Comparison of ENCODE assay signal across 8 mouse cellular contexts in genomic region chr8:45410146-45410880, GRCm38 (mm10). TPM values are rescaled to one million over a fixed set of nuclear protein-coding genes. Genes with fewer than 3 reads are reported as not detected.
DNase-seq lines count a peak whose midpoint lies in the region; ATAC-seq and TF ChIP-seq lines count a peak whose summit lies in the region.

No protein-coding gene starts in this region.

- H3K27ac ChIP-seq in heart, embryonic 15.5 days = peak overlapping the region; percentile 80
- no peak overlapping the region for H3K27ac ChIP-seq in liver, embryonic 14.5 days
- no peak overlapping the region for H3K27ac ChIP-seq in neural tube, embryonic 11.5 days (ENCODE audit: low read depth, low read length)
- peak overlapping the region; percentile 88 for H3K27ac ChIP-seq in stomach, embryonic 16.5 days (ENCODE audit: low read length)

- H3K27me3 ChIP-seq in heart, embryonic 15.5 days = no peaks in the 10 kb centered on the region
- no peaks in the 10 kb centered on the region for H3K27me3 ChIP-seq in liver, embryonic 14.5 days (ENCODE audit: control insufficient read depth, insufficient read depth, low read length)
- no peaks in the 10 kb centered on the region for H3K27me3 ChIP-seq in neural tube, embryonic 11.5 days (ENCODE audit: control insufficient read depth, insufficient read depth, low read length)
- H3K27me3 ChIP-seq in stomach, embryonic 16.5 days (ENCODE audit: control insufficient read depth, insufficient read depth, low read length) = no peaks in the 10 kb centered on the region

- WGBS in heart, embryonic 15.5 days = 9% methylated on average over 18 of the region's 18 CpGs
- 5% methylated on average over 18 of the region's 18 CpGs for WGBS in liver, embryonic 14.5 days (ENCODE audit: insufficient replicate concordance)
- 15% methylated on average over 18 of the region's 18 CpGs for WGBS in neural tube, embryonic 11.5 days
- WGBS in stomach, embryonic 16.5 days = 7% methylated on average over 18 of the region's 18 CpGs

- peak; percentile 94 for ATAC-seq in heart, embryonic 15.5 days (replicated peaks; ENCODE audit: insufficient number of reproducible peaks, insufficient read depth, low FRiP score, low read depth)
- ATAC-seq in liver, embryonic 14.5 days (ENCODE audit: insufficient read depth) = 0 out of 2 replicates have a peak, but pooled peaks have one; percentile 37
- ATAC-seq in neural tube, embryonic 11.5 days (ENCODE audit: insufficient read depth, low FRiP score, low TSS enrichment) = peak; percentile 84
- peak; percentile 94 for ATAC-seq in stomach, embryonic 16.5 days (ENCODE audit: insufficient read depth, low FRiP score)

- no peaks in the 10 kb centered on the region for H3K9me3 ChIP-seq in heart, embryonic 15.5 days (replicated peaks)
- H3K9me3 ChIP-seq in liver, embryonic 14.5 days (ENCODE audit: control insufficient read depth, low read length) = no peaks in the 10 kb centered on the region
- no peaks in the 10 kb centered on the region for H3K9me3 ChIP-seq in neural tube, embryonic 11.5 days (ENCODE audit: control insufficient read depth, low read length)
- no peaks in the 10 kb centered on the region for H3K9me3 ChIP-seq in stomach, embryonic 16.5 days (replicated peaks; ENCODE audit: control insufficient read depth, low read length)

- peak; percentile 50 for DNase-seq in A20 (ENCODE audit: low read depth, low spot score)
- peak; percentile 81 to 84 for DNase-seq in adrenal gland, postnatal 36 days
- DNase-seq in fibroblast of lung, adult 2 months (ENCODE audit: low read depth) = peak; percentile 36
- DNase-seq in kidney, postnatal 10 days = peak; percentile 84
- DNase-seq in liver, embryonic 14.5 days (ENCODE audit: low read depth in 3 of 3, low spot score in 3 of 3) = peak in 2 of 3 experiments; percentile 3 to 7
- peak; percentile 65 for DNase-seq in neural tube, embryonic 11.5 days (ENCODE audit: low spot score)

- no peaks in the 10 kb centered on the region for H3K36me3 ChIP-seq in heart, embryonic 15.5 days
- H3K36me3 ChIP-seq in liver, embryonic 14.5 days (replicated peaks; ENCODE audit: control insufficient read depth, insufficient read depth, low read depth) = no peaks in the 10 kb centered on the region
- H3K36me3 ChIP-seq in neural tube, embryonic 11.5 days (ENCODE audit: control insufficient read depth, insufficient read depth, low read length) = no peaks in the 10 kb centered on the region
- no peaks in the 10 kb centered on the region for H3K36me3 ChIP-seq in stomach, embryonic 16.5 days (ENCODE audit: control insufficient read depth, insufficient read depth, low read length)

- H3K4me3 ChIP-seq in heart, embryonic 15.5 days = peak overlapping the region; percentile 58
- peak overlapping the region; percentile 54 to 64 for H3K4me3 ChIP-seq in liver, embryonic 14.5 days (ENCODE audit: insufficient read depth in 1 of 2, low read depth in 2 of 2, low read length in 2 of 2)
- H3K4me3 ChIP-seq in neural tube, embryonic 11.5 days (ENCODE audit: low read depth, low read length) = peak overlapping the region; percentile 19
- peak overlapping the region; percentile 61 for H3K4me3 ChIP-seq in stomach, embryonic 16.5 days (replicated peaks; ENCODE audit: low read length)

- no peaks in the 10 kb centered on the region; the same call in 1 of the 2 replicates for H3K4me1 ChIP-seq in heart, embryonic 15.5 days (replicated peaks)
- 0 out of 4 replicates have a peak, but pooled peaks cover 0 to 4% of the 10 kb centered on the region in 2 experiments for H3K4me1 ChIP-seq in liver, embryonic 14.5 days (replicated peaks; ENCODE audit: control insufficient read depth in 2 of 2, insufficient read depth in 2 of 2, low read length in 1 of 2)
- H3K4me1 ChIP-seq in neural tube, embryonic 11.5 days (ENCODE audit: control insufficient read depth, insufficient read depth, low read length) = no peaks in the 10 kb centered on the region
- H3K4me1 ChIP-seq in stomach, embryonic 16.5 days (ENCODE audit: control insufficient read depth, insufficient read depth, low read length) = no peaks in the 10 kb centered on the region

- peak overlapping the region; percentile 43 for H3K9ac ChIP-seq in heart, embryonic 15.5 days
- H3K9ac ChIP-seq in liver, embryonic 14.5 days (replicated peaks) = peak overlapping the region; percentile 27; the same call in 1 of the 2 replicates
- H3K9ac ChIP-seq in neural tube, embryonic 11.5 days (ENCODE audit: low read length) = peak overlapping the region; percentile 27
- peak overlapping the region; percentile 75 for H3K9ac ChIP-seq in stomach, embryonic 16.5 days (ENCODE audit: low read length)

- TF ChIP-seq CTCF in liver, embryonic 14.5 days (IDR thresholded peaks at IDR 0.05; ENCODE audit: low read depth) = peak; percentile 20; the same call in 1 of the 2 replicates

- H3K4me2 ChIP-seq in heart, embryonic 15.5 days = peak overlapping the region; percentile 66
- peak overlapping the region; percentile 62 for H3K4me2 ChIP-seq in liver, embryonic 14.5 days (ENCODE audit: low read depth)
- H3K4me2 ChIP-seq in neural tube, embryonic 11.5 days (ENCODE audit: low read depth) = peak overlapping the region; percentile 44
- peak overlapping the region; percentile 62 for H3K4me2 ChIP-seq in stomach, embryonic 16.5 days (ENCODE audit: low read depth, low read length)

- TF ChIP-seq EP300 in liver, embryonic 14.5 days (IDR thresholded peaks at IDR 0.05; ENCODE audit: low read depth) = no peak

RNA-seq across cellular contexts. Expression of gene Tlr3, which starts 0.6 kb away (rescaled TPM):
- total RNA-seq in adrenal gland, postnatal 36 days (2021) = 1 to 10 TPM; 4.8 to 7.2 TPM
- 2.4 and 2.5 TPM in 2 replicates for polyA plus RNA-seq in heart, embryonic 15.5 days (2015; fragmentation: Nextera tagmentation; extraction: Ambion mirVana)
- polyA plus RNA-seq in liver, embryonic 14.5 days (2012; rRNA removed) = 0.40 and 0.61 TPM in 2 replicates
- 0.38 and 1.3 TPM in 2 replicates for polyA plus RNA-seq in liver, embryonic 14.5 days (2014; fragmentation: Nextera tagmentation; extraction: Ambion mirVana)
- polyA plus RNA-seq in neural tube, embryonic 11.5 days (2014; fragmentation: Nextera tagmentation; extraction: Ambion mirVana) = 0.58 and 1.8 TPM in 2 replicates
- 3.3 and 3.9 TPM in 2 replicates for polyA plus RNA-seq in stomach, embryonic 16.5 days (2015; fragmentation: Nextera tagmentation; extraction: Ambion mirVana)

RNA-seq across cellular contexts. Expression of gene Fam149a, which starts 28.2 kb away (rescaled TPM):
- 1 to 10 TPM; 8.2 to 9.7 TPM for total RNA-seq in adrenal gland, postnatal 36 days (2021)
- polyA plus RNA-seq in heart, embryonic 15.5 days (2015; fragmentation: Nextera tagmentation; extraction: Ambion mirVana) = 3.6 and 5.1 TPM in 2 replicates
- polyA plus RNA-seq in liver, embryonic 14.5 days (2012; rRNA removed) = 1.2 and 1.4 TPM in 2 replicates
- 1.7 and 1.8 TPM in 2 replicates for polyA plus RNA-seq in liver, embryonic 14.5 days (2014; fragmentation: Nextera tagmentation; extraction: Ambion mirVana)
- polyA plus RNA-seq in neural tube, embryonic 11.5 days (2014; fragmentation: Nextera tagmentation; extraction: Ambion mirVana) = 11.9 and 12.6 TPM in 2 replicates
- polyA plus RNA-seq in stomach, embryonic 16.5 days (2015; fragmentation: Nextera tagmentation; extraction: Ambion mirVana) = 15.2 and 16.7 TPM in 2 replicates

Comparison
In these comparisons a context has a peak if more than half of its experiments do, and no peak if none do; other contexts are left out.
1. DNase-seq: peak in every context shown above with its lines; median percentile 84 in kidney, postnatal 10 days; 82 in adrenal gland, postnatal 36 days; 65 in neural tube, embryonic 11.5 days; 50 in A20; 36 in fibroblast of lung, adult 2 months; 5 in liver, embryonic 14.5 days.
2. ATAC-seq: peak in every context shown above with its lines; median percentile 94 in heart, embryonic 15.5 days; 94 in stomach, embryonic 16.5 days; 84 in neural tube, embryonic 11.5 days; 37 in liver, embryonic 14.5 days.
3. H3K27ac ChIP-seq: peak in heart, embryonic 15.5 days (single experiment) and stomach, embryonic 16.5 days (single experiment); none in liver, embryonic 14.5 days (single experiment) and neural tube, embryonic 11.5 days (single experiment).
4. Peak in every context shown above with its lines, with median percentiles within 50 percentile points of each other: H3K4me2 ChIP-seq, H3K4me3 ChIP-seq and H3K9ac ChIP-seq.